Mouse (Mus musculus) 416B (cell line): Measurements from ENCODE around the gene Bcas1.

Experiments used
- DNase-seq: peaks from one replicate; pipeline ENCODE4 v3.0.0; 2011; ENCODE audit warnings: low read depth

The Bcas1 gene

GRCm38 (mm10) chr2:170310310-170310987 lies 117.2 kb downstream of the Bcas1 start:
- no peak for DNase-seq

GRCm38 (mm10) chr2:170308966-170309365 lies 118.7 kb downstream of the Bcas1 start:
- DNase-seq: no peak

- no peak for DNase-seq
These were observed 119.4 kb downstream of the Bcas1 start for GRCm38 (mm10) chr2:170308033-170308820.

GRCm38 (mm10) chr2:170307589-170308021 lies 120.0 kb downstream of the Bcas1 start:
- DNase-seq: peak; percentile 71

GRCm38 (mm10) chr2:170306637-170307320 lies 120.9 kb downstream of the Bcas1 start:
- peak; percentile 24 for DNase-seq

GRCm38 (mm10) chr2:170304766-170305165 lies 122.9 kb downstream of the Bcas1 start:
- no peak for DNase-seq

- no peak for DNase-seq
These were observed 124.0 kb downstream of the Bcas1 start for GRCm38 (mm10) chr2:170303595-170303994.

GRCm38 (mm10) chr2:170302825-170303224 lies 124.8 kb downstream of the Bcas1 start:
- DNase-seq: no peak
